Mouse (Mus musculus) kidney, embryonic 16.5 days (tissue): ENCODE measurements at regions not wholly inside any gene's neighbourhood (a gene's known extent, or its start where the extent isn't known, plus 50 kb on each side); places are given as distances from the start of the nearest gene placed in this dataset.
"Not testable (repeated sequence)": the region's sequence is repeated elsewhere in the genome, so short reads cannot be mapped to it uniquely, and the experiment has no call there.

Experiments used
- ATAC-seq: fragments of 200-750 bp; cut with Nextera tagmentation; 2 replicates; pipeline ENCODE4 v1.8.0; 2017; ENCODE audit warnings: moderate TSS enrichment; ENCODE audit not compliant: low FRiP score, low TSS enrichment
- H3K27ac ChIP-seq: fragments of 300-500 bp; sonication (generic); 2 replicates; pipeline ENCODE4 v1.5.1; 2014; ENCODE audit warnings: low read length
- H3K27me3 ChIP-seq: fragments of 300-500 bp; sonication (generic); 2 replicates; pipeline ENCODE4 v1.6.1; 2014; ENCODE audit warnings: low read length, control low read depth, mixed read lengths; ENCODE audit not compliant: insufficient read depth
- H3K36me3 ChIP-seq: fragments of 300-500 bp; sonication (generic); 2 replicates; pipeline ENCODE4 v1.6.1; 2014; ENCODE audit warnings: low read length, control low read depth, mixed read lengths; ENCODE audit not compliant: insufficient read depth
- H3K4me1 ChIP-seq: fragments of 300-500 bp; sonication (generic); 2 replicates; pipeline ENCODE4 v1.6.1; 2014; ENCODE audit warnings: low read length, control low read depth, mixed read lengths; ENCODE audit not compliant: insufficient read depth
- H3K4me2 ChIP-seq: fragments of 300-500 bp; sonication (generic); replicated peaks from 2 replicates; pipeline ENCODE4 v1.6.1; 2014; ENCODE audit warnings: low read depth, low read length
- H3K4me3 ChIP-seq: fragments of 300-500 bp; sonication (generic); 2 replicates; pipeline ENCODE4 v1.5.1; 2014; ENCODE audit warnings: mild to moderate bottlenecking, low read length
- H3K9ac ChIP-seq: fragments of 300-500 bp; sonication (generic); replicated peaks from 2 replicates; pipeline ENCODE4 v1.6.1; 2014; ENCODE audit warnings: low read length
- H3K9me3 ChIP-seq: fragments of 300-500 bp; sonication (generic); 2 replicates; pipeline ENCODE4 v1.6.1; 2016; ENCODE audit warnings: low read length, control low read depth
- WGBS: fragments of 180-500 bp; shearing (Covaris S2); extraction: QIAGEN DNeasy Blood & Tissue Kit; methylation state at CpG from one replicate; pipeline ENCODE4 v1.1.7; 2014; 5-methylcytosine and 5-hydroxymethylcytosine counted together

DNA sequence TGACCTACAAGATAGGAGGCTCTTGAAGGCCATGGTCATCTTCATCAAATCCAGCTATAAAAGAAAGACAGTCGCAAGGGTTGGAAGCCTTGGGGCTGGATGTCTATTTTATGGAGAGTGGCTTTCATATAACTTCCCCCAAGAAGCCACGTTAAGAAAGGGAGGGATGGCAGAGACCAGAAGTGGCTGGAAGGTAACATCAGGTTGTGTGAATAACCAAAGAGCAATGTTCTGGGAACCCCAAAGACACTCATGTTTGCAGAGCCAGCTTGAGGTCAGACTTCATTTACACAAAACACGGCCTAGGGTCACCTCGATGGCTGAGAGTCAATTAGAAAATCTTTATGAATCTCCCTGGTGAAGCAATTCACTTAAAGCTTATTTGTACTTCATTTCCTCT, 90.0 kb upstream of the Irx2 start:
- Histone ChIP-seq H3K4me3 (no peak overlapping the region), H3K36me3 (no peaks in the 10 kb centered on the region), H3K9me3 (no peaks in the 10 kb centered on the region), H3K9ac (no peak overlapping the region), H3K27me3 (no peaks in the 10 kb centered on the region), H3K4me2 (no peak overlapping the region), H3K4me1 (no peaks in the 10 kb centered on the region), H3K27ac (no peak overlapping the region)
- ATAC-seq, result no peak
- WGBS, result 76% methylated on average over 4 of the region's 4 CpGs

DNA sequence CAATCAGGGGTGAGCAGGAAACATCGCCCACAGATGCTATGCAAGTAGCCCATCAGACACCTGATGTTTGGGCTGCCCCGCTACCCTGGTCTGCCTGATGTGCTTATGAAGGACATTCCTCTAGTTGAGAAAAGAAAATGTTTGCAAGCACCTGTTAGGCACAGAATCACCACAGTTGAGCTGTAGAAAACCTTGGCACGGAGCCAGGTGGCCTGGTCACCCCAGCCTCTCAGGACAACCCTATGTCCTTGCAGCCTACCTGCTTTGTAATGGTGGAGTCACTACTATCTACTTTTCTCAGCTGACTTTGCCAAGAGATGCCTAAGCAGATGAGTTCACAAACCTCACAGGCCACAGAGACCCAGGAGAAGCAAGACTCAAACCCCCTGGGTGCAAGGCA, 86.9 kb upstream of the Irx2 start:
- ATAC-seq, result no peak
- 93% methylated on average over 3 of the region's 3 CpGs for WGBS
- no peak overlapping the region for H3K4me2 ChIP-seq

DNA sequence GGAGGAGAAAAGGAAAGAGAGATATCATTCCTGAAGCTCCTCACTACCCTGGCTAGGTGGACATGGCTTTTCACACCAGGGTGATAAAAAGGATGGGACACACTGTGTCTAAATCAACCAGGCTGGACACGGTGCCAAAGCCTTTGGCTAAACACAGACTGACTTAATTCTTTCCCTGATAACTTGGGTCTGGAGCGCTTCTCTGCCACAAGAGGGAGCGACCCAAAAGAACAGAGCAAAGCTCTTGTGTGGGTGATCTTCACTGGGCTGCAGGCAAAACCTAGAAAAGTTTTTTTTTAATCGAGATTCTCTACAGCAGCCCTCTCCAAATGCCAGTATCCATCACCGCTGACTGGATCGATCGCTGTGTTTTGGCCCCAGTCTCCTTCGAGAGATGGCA, 70.7 kb upstream of the Irx2 start:
- no peaks in the 10 kb centered on the region for H3K4me1 ChIP-seq
- no peaks in the 10 kb centered on the region for H3K36me3 ChIP-seq
- no peak for ATAC-seq
- WGBS, result 69% methylated on average over 8 of the region's 8 CpGs
- H3K4me3 ChIP-seq, result no peak overlapping the region
- no peak overlapping the region for H3K9ac ChIP-seq
- H3K27ac ChIP-seq, result no peak overlapping the region
- no peaks in the 10 kb centered on the region for H3K9me3 ChIP-seq
- no peak overlapping the region for H3K4me2 ChIP-seq
- H3K27me3 ChIP-seq, result no peaks in the 10 kb centered on the region

More for the DNA sequence above, 86.9 kb upstream of the Irx2 start:
- no peaks in the 10 kb centered on the region for H3K9me3 ChIP-seq
- H3K36me3 ChIP-seq, result no peaks in the 10 kb centered on the region
- H3K4me3 ChIP-seq, result no peak overlapping the region
- no peaks in the 10 kb centered on the region for H3K4me1 ChIP-seq
- H3K9ac ChIP-seq, result no peak overlapping the region
- H3K27ac ChIP-seq, result no peak overlapping the region
- no peaks in the 10 kb centered on the region for H3K27me3 ChIP-seq

DNA sequence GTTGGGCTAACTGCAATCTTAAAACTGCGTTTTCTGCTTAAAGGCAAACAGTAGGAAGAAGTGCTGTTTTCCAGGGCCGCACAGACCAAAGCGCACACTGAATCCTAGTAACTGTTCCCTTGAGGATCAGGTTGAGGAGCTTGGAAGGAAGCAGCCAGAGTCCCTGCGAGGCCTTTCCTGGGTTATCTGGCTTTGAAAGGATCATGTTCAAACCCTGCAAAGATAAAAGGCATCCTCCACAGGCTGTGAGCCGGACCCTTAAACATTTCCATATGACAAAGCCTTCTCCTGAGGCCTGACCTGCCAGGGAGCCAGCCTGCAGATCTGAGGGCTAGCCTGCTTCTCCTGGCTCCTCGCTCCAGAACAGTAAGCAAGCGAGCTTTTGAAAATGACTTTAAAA, 56.7 kb upstream of the Irx2 start:
- WGBS, result 39% methylated on average over 7 of the region's 7 CpGs
- H3K36me3 ChIP-seq, result no peaks in the 10 kb centered on the region
- ATAC-seq, result no peak

DNA sequence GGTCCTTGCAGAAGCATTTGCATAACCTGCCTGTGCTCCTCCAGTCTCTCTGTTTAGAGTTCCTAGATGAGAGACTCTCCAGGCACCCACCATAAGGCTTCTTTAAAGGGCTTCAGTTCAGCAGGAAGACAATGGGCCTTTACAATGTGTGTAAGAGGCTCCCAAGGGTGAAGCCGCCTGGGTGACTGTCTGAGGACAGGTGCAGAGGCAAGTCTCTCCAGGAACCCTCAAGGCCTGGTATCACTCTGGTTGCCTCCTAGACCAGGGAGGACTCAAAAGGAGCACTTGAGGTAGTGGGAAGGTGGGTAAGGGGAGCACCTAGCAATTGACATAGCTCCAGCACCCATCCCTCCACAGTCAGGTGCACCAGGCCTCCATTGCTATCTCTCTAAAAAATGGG, 55.8 kb upstream of the Irx2 start:
- Histone ChIP-seq H3K27ac (no peak overlapping the region), H3K9me3 (no peaks in the 10 kb centered on the region), H3K27me3 (peaks cover 6% of the 10 kb centered on the region; the same call in 1 of the 2 replicates), H3K4me3 (no peak overlapping the region), H3K4me1 (no peaks in the 10 kb centered on the region), H3K9ac (no peak overlapping the region), H3K36me3 (no peaks in the 10 kb centered on the region), H3K4me2 (no peak overlapping the region)
- 59% methylated on average over 1 of the region's 1 CpGs for WGBS
- ATAC-seq, result no peak

More for the DNA sequence above, 56.7 kb upstream of the Irx2 start:
- Histone ChIP-seq H3K9me3 (no peaks in the 10 kb centered on the region), H3K27ac (no peak overlapping the region), H3K4me3 (no peak overlapping the region), H3K4me2 (no peak overlapping the region), H3K4me1 (no peaks in the 10 kb centered on the region), H3K27me3 (peaks cover 6% of the 10 kb centered on the region; the same call in 1 of the 2 replicates), H3K9ac (no peak overlapping the region)

DNA sequence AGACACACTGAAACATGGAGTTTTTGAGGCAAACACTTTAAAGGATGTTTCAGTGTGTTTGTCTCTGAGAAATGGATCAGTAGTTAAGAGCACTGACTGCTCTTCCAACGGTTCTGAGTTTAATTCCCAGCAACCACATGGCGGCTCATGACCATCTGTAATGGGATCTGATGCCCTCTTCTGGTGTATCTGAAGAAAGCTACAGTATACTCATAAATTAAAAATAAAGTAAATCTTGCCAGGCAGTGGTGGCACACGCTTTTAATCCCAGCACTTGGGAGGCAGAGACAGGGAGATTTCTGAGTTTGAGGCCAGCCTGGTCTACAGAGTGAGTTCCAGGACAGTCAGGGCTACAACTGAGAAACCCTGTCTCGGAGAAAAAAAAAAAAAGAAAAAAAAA, 54.5 kb upstream of the Irx2 start:
- H3K27me3 ChIP-seq, H3K4me3 ChIP-seq, H3K36me3 ChIP-seq, H3K27ac ChIP-seq, ATAC-seq, H3K9me3 ChIP-seq, H3K9ac ChIP-seq, H3K4me1 ChIP-seq, H3K4me2 ChIP-seq: not testable (repeated sequence)
- 65% methylated on average over 4 of the region's 4 CpGs for WGBS

DNA sequence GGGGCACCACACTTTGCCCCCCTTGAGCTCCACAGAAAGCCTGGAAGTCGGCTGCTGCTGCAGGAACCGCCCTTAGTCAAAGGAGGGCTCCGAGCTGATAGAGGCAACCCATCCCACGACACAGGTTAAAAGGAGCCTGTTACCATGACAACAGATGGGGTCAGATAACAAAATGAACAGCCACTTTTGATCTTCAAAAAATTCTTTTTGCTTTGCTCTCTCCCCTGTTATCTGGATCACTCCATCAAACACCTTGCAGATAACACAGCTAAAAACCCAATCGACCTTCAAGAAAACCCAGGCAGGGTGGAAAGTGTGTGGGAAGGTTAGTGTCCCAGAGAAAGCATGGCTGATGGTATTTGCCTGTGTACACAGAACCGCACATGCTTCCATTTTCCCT, 52.1 kb upstream of the Irx2 start:
- H3K4me1 ChIP-seq, result no peaks in the 10 kb centered on the region
- H3K36me3 ChIP-seq, result no peaks in the 10 kb centered on the region
- 36% methylated on average over 6 of the region's 6 CpGs for WGBS
- no peak overlapping the region for H3K4me2 ChIP-seq
- H3K27ac ChIP-seq, result no peak overlapping the region
- peaks cover 6% of the 10 kb centered on the region; the same call in 1 of the 2 replicates for H3K9me3 ChIP-seq
- H3K4me3 ChIP-seq, result no peak overlapping the region
- no peak overlapping the region for H3K9ac ChIP-seq
- H3K27me3 ChIP-seq, result peaks cover 6% of the 10 kb centered on the region; the same call in 1 of the 2 replicates
- ATAC-seq, result no peak

DNA sequence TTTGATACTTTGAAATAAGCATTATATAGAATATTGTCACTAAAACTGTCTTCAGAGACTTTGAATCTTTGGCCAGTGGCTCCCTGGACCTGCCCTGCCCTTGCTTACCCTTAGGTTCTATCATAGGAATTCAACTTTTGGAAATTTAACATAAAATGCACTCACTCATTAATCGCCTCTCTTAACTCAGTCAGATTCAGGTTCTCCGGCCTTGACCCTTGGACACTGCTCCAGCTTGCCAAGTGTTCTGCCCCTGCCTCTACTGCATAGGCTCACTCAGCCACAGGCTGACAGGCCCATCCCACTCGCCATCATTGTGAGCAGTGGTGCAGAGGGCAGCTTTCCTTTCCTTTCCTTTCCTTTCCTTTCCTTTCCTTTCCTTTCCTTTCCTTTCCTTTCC, 50.2 kb upstream of the Irx2 start:
- Histone ChIP-seq H3K4me1 (no peaks in the 10 kb centered on the region), H3K4me3 (no peak overlapping the region), H3K9ac (no peak overlapping the region), H3K27me3 (peaks cover 6% of the 10 kb centered on the region; the same call in 1 of the 2 replicates), H3K4me2 (no peak overlapping the region), H3K36me3 (no peaks in the 10 kb centered on the region), H3K27ac (no peak overlapping the region), H3K9me3 (peaks cover 6% of the 10 kb centered on the region; the same call in 1 of the 2 replicates)
- ATAC-seq, result no peak
- 81% methylated on average over 3 of the region's 3 CpGs for WGBS
